Mouse (Mus musculus): ENCODE results near the gene Pex10. TPM values are rescaled to one million over a fixed set of nuclear protein-coding genes. Genes with fewer than 3 reads are reported as not detected.

Gene Pex10
- polyA plus RNA-seq (2014; fragmentation: Illumina TruSeq; extraction: RNeasy Lipid Tissue Mini Kit (QIAGEN cat#74804); ENCODE audit: low read depth, low replicate concordance) = 3.3 TPM

DNA sequence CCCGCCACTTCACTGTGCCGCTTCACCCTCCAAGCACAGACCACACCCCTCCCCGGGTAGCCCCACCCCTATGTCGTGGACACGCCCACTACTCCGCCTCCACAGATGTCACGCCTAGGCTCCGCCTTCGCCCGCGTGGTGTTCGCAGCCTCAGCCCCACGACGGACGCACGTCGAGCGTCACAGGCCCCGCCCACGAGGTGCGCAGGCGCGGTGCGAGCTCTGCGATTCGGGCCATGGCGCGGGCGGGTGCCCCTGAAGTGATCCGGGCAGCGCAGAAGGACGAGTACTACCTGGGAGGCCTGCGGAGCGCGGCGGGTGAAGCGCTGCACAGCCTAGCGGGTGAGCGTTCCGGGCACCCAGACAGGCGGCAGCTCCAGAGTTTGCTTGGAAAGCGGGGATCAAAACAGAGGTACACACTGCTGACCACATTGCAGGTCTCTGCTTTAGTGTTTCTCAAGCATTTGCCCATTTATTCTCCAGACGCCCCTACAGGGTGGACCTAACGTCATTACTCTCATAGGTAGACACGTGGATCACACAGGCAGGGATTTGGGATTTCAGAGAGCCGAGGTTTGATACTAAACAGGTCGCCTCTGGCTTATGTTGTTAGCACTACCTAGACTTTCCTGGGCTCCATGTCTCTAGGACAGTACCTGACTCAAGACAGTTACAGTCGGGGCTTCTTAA lies at the start of gene Pex10:
Gene Pex10, plus strand, starts transcription at position 183 of the 689 bp plus-strand sequence.

DNA sequence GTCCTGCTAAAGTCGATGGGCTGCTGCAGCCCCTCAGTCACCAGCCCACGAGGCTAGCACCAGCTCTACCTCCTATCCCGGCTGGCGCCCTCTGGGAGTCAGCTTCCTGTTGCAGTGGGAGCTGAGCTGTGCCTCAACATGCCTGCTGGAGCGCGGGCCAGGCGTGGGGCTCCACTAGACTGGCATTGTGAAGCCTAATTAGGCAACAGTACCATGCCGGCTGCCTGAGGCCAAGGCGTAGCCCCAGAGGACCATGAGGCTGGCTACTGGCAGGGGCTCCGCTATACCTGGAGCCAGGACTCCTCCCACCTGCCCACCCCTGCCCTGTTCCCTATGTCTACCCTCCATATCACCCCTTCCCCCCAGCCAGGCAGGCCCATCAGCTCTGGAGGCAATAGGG lies 10.1 kb upstream of the Pex10 start, which contains the start of gene Plch2:
Gene Plch2, minus strand, starts transcription at position 61 of the 400 bp plus-strand sequence.

DNA sequence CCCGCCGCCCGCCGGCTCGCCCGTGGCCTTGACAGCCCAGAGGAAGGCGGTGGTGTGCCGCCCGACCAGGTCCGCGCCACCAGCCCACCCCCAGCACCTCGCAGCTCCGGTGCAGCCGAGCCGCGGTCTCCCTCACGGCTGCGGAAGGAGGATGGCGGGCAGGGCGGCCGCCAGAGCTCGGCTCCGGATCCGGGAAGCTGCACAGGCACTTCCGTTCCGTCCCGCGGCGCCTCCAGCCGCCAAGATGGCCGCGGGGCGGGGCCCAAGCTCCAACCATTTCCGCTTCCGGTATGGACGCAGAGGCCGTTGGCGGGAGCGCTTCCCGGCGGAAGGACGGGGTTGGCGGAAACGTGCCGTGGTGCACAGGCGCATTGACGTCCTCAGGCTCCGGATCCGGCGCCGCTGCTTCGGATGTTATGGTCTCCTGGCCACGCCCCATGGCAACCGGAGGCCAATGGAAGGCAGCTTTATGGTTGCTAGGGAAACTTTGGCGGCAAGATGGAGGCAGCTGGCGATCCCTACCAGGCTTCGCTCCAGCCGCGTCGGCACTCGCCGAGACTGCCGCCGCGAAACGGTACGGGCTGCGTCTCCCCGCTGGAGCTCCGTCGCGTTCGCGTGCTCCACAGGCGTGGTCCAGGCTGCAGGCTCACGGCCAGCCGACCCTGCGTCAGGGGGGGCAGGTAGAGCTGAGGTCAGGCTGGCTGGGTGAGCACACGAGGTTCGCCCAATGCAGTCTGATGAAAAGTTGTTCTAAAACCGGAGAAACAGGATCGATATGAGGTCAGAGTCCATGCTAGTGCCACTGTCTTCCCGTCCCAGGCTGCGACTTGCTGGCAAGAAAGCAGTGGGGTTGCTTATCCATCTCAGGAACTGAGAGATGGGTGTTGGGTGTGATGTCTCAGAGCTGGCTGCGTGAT lies 19.6 kb downstream of the Pex10 start, which contains the start of the genes Rer1 and Morn1:
Gene Rer1, minus strand, starts transcription at position 275 of the 917 bp plus-strand sequence.
Gene Morn1, plus strand, starts transcription at position 470 of the 917 bp plus-strand sequence.

Other genes starting within 250 kb of the Pex10 start
- gene Ttc34, start 229.6 kb upstream of the Pex10 start, polyA plus RNA-seq (2014; fragmentation: Illumina TruSeq; extraction: RNeasy Lipid Tissue Mini Kit (QIAGEN cat#74804); ENCODE audit: low read depth, low replicate concordance) = not detected
- gene Mmel1, start 197.4 kb upstream of the Pex10 start, polyA plus RNA-seq (2014; fragmentation: Illumina TruSeq; extraction: RNeasy Lipid Tissue Mini Kit (QIAGEN cat#74804); ENCODE audit: low read depth, low replicate concordance) = not detected
- gene Fam213b, start 167.9 kb upstream of the Pex10 start, polyA plus RNA-seq (2014; fragmentation: Illumina TruSeq; extraction: RNeasy Lipid Tissue Mini Kit (QIAGEN cat#74804); ENCODE audit: low read depth, low replicate concordance) = 1.5 TPM
- not detected for gene Tnfrsf14, start 138.5 kb upstream of the Pex10 start, polyA plus RNA-seq (2014; fragmentation: Illumina TruSeq; extraction: RNeasy Lipid Tissue Mini Kit (QIAGEN cat#74804); ENCODE audit: low read depth, low replicate concordance)
- not detected for gene Hes5, start 106.1 kb upstream of the Pex10 start, polyA plus RNA-seq (2014; fragmentation: Illumina TruSeq; extraction: RNeasy Lipid Tissue Mini Kit (QIAGEN cat#74804); ENCODE audit: low read depth, low replicate concordance)
- 3.4 TPM for gene Pank4, start 102.9 kb upstream of the Pex10 start, polyA plus RNA-seq (2014; fragmentation: Illumina TruSeq; extraction: RNeasy Lipid Tissue Mini Kit (QIAGEN cat#74804); ENCODE audit: low read depth, low replicate concordance)
- gene Plch2, start 10.2 kb upstream of the Pex10 start, polyA plus RNA-seq (2014; fragmentation: Illumina TruSeq; extraction: RNeasy Lipid Tissue Mini Kit (QIAGEN cat#74804); ENCODE audit: low read depth, low replicate concordance) = not detected
- 312 TPM for gene Rer1, start 19.4 kb downstream of the Pex10 start, polyA plus RNA-seq (2014; fragmentation: Illumina TruSeq; extraction: RNeasy Lipid Tissue Mini Kit (QIAGEN cat#74804); ENCODE audit: low read depth, low replicate concordance)
- gene Morn1, start 19.6 kb downstream of the Pex10 start, polyA plus RNA-seq (2014; fragmentation: Illumina TruSeq; extraction: RNeasy Lipid Tissue Mini Kit (QIAGEN cat#74804); ENCODE audit: low read depth, low replicate concordance) = 0.85 TPM
- 44.5 TPM for gene Ski, start 155.6 kb downstream of the Pex10 start, polyA plus RNA-seq (2014; fragmentation: Illumina TruSeq; extraction: RNeasy Lipid Tissue Mini Kit (QIAGEN cat#74804); ENCODE audit: low read depth, low replicate concordance)
- gene Faap20, start 182.8 kb downstream of the Pex10 start, polyA plus RNA-seq (2014; fragmentation: Illumina TruSeq; extraction: RNeasy Lipid Tissue Mini Kit (QIAGEN cat#74804); ENCODE audit: low read depth, low replicate concordance) = 0.49 TPM

Measured in kidney, adult 10 weeks (tissue).